Mouse (Mus musculus) CD4-positive, CD25-positive, alpha-beta regulatory T cell, adult 4 months (primary cell): Measurements from ENCODE around the gene Abcg5. TPM values are rescaled to one million over a fixed set of nuclear protein-coding genes. Genes with fewer than 3 reads are reported as not detected.

Source experiments
- ATAC-seq: one replicate; pipeline ENCODE4 v1.8.0; 2017
- polyA plus RNA-seq, 2 experiments: library from polyadenylated mRNA; unstranded; fragments of 100-300 nt; shearing (Covaris generic); gene quantifications; one replicate each; pipeline ENCODE4 v1.2.1; 2017

Gene Abcg5
- polyA plus RNA-seq, 2 experiments from 2014 or later: not detected

DNA sequence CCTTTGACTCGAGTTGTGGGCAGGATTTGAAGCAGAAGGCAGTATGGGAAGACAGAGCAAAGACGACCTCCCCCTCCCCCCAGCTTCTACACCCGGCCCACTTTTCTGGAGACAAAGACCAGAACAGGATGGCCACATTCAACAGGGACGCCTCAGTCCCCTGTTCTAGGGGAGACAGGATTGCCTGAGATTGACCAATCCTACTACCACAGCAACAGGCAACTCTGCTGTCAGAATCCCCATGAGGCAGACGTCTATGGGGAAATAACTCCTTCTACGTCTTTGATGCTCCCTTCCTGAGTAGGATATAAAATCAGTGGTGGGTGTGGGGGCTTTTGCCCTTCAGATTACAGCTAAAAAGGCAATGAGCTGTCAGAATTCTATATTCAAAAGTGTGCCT is 1.5 kb upstream of the Abcg5 start:
- ATAC-seq: no peak

DNA sequence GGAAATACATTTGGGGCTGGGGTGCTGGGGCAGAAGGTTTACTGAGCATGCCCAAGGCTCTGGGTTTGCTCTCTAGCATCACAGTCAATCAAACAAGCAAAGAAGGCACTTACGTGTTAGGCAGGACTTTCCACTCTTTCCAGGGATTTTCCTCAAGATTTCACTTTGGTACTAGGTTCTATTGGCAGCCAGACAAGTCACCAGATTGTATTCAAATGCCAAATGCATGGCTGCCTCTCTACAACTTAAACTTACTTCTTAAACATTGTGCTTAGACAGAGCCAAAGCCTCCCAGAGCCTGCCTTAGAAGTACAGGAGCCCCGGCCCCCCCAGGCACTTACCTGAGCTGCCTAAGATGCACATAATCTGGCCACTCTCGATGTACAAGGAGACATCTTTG is 1.1 kb downstream of the Abcg5 start:
- ATAC-seq: no peak

DNA sequence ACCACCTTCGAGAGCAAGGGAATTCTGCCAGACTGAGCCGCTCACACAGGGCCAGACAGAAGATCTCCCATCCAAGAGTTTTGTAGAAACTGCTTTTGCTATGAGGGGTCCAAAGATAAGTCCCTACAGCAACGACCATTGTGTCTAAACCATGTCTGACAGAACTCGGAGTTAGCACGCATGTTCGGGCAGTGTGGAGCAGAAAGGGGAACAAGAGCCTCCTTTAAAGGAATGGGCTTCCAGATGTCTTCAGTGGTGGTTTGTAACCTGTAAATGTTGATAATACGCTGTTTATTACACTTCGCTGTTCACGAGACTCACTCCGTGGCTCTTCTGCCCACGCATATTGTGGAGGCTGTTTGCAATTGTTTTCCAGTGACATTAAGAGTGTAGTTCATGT is 5.2 kb downstream of the Abcg5 start:
- ATAC-seq: no peak

DNA sequence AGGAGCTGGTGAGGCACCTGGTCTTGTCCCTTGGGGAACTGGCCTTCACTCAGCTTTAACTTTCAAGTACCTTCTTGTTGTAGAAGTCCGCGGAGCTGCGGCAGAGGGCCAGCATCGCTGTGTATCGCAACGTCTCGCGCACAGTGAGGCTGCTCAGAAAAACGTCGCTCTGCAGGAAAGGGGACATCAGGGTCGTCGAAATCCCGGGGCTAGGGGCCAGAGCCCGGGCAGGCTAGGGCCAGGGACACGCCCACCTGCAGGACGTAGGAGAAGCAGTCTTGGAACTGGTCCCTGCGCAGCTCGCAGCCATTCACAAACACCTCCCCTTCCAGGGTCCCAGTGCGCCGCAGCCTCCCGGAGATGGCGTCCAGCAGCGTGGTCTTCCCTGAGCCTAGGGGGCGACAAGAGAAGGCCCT is 6.9 kb downstream of the Abcg5 start, which contains the start of gene Abcg8:
TSS of gene Abcg8 (plus strand) at position 352 of the 416 bp plus-strand sequence.
- ATAC-seq: no peak

DNA sequence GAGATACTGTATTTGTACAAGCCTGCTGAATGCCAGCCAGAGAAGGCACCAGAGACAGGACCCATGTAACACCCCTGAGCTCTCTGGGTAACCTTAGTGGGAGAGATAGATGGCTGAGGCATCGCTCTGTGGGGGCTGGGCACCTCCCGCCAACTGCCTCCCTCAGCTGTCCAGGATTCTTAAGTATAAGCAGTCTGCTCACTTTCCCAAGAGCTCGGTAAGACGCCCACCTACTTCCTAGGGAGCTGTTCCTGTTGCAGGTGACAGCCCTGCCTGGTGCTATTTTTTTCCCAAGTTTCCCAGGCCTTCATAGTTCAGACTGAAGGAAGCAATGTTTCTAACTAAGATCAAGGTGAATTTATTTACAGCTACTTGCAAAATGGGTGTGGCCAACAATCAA is 7.6 kb downstream of the Abcg5 start:
- no peak for ATAC-seq

DNA sequence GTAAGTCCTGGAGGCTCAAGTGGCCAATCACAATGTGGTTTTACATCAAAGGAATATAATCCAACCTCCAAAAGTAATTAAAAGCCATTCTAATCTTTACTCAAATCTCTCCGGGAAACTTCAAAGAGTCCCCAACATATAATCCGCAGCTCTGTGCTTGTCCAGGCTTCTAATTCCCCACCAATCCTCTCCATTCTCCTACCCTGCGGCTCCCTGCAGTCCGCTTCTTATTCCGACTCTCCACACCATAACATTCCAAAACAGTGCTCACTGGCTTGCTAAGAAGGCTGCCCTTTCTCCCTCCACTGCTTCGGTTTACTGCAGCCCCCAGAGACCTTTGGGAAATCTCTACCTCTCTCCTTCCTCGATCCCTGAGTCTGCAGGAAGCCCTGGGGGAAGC is 8.8 kb downstream of the Abcg5 start:
- no peak for ATAC-seq

DNA sequence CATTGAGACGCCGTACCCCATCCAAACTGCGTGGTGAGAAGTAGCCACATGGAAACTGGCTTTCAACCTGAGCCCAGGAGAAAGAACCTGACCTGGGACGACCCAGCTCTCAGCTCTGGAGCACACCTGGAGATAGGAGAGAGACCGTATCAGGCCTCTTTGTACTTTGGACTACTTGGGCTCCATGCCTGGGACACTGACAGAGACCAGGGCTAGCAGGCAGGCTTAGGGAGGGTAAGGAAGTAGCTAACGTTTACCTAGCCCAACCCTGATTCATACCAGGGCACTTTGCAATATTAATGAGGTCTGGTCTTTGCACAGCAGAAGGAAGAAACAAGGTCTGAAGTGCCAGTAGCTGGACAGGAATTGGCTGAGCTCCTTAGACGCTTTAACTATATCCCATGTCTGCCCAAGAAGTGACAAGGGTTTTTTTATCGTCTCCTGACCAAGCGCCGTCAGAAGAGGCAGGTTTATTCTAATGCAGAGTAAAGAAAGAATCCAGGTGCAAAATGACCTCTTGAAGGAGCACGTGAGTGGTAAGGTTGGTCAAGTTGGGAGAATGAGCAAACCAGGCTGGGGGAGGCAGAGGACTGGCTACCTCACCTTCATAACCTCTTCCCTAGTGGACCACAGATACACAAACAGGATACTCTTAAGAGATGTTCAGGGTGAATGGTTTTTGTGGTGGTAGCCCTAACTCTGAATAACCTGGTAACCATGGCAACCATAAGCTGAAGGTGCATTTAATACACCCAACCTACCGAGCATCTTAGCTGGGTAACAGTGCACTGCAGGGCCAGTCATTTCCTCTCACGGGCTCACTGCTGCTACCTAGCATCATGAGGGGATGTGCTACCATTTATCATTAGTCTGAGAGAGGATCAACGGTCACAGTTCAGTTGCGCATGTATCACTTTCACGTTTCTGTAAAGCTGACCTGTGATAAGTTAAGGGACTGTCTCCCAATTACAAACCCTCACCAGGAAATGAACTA is 10.1 kb downstream of the Abcg5 start:
- no peak for ATAC-seq

DNA sequence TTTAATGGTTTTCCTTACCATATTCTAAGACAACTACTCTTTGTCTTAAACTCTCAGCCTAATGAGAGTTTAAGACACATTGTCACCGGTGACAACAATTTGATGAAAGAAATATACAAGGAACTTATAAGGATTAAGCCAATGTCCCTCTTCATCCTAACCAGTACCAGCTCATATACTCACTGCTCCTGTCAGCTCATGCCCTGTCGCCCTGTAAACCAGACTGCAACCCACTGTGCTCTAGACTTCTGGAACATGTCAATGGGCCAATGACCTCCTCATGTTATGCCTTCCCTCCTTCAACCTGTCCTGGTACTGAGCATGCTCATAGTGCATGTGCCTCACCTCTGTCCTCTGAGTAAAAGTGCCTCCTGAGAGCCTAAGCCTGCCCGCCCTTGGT is 15.0 kb downstream of the Abcg5 start:
- no peak for ATAC-seq

DNA sequence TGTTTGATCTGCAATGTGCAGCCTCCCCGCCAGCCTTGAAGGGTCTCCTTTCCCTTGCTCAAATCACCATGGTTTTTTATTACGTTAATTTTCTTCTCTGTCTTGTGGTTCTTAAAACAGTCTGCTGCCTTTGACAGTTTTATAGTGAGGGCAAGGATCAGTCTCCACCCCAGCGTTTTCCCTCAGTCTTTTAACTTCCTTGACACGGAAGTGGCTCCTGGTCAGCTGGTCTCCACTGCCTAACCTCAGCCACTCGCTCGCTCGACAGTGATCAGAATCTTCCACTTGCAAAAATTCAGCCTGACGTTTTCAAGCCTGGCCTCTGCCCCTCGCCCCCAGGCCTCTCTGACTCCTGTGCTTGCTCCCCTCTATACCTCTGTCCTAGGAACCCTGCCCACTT is 17.1 kb downstream of the Abcg5 start:
- no peak for ATAC-seq

DNA sequence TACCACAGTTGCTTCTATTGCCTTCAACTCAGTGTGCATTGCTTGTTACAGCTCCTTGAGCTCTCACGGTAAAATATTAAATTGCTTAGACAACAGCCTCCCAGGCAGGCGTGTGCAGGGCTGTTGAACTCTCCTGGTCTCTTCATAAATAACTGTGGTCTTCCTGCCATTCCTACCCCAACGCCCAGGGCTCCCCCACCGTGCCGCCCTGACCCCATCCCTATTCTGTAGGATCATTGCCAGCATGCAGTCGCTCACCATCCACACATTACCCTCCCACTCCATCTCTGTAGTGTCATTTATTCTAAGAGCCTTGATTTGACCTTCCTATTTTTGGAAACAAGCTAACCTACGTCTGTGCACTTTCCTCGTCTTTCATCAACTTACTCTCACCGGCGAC is 17.8 kb downstream of the Abcg5 start:
- no peak for ATAC-seq

DNA sequence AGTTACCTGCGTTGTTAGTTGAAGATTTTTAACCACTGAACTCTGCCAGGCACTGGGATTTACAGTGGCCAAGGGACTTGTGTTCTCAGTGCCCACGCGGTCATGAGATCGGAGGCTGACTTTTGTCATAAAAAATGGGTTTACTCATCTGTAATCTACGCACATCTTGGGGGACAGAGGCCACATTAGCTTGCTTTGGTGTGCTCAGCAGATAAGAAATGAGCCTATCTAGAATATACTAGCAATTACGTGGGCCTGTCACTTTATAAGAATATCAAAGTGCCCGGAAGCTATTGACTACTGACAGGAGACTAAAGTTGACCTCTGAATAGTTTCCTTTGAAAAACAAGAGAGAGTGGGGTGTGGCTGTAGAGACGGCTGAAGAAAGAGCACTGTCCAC is 23.9 kb downstream of the Abcg5 start:
- no peak for ATAC-seq

DNA sequence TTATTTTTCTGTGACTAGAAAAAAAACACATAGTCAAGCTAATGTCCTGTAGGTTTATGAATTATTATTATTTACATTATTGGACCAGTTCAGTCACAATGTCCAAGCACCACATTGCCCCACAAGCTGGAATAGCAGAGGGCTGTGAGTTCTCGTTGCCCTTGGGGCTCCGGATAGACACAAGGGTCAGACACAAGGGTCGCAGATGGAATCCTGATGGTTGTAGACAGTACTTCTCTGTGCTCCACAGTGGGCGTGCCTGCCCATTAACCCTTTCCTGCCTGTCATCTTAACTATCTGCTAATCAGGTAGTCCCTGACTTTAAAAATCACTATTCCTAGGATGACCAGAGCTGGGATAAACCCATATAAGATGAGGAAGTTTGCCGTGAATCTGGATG is 24.6 kb downstream of the Abcg5 start:
- ATAC-seq: no peak

DNA sequence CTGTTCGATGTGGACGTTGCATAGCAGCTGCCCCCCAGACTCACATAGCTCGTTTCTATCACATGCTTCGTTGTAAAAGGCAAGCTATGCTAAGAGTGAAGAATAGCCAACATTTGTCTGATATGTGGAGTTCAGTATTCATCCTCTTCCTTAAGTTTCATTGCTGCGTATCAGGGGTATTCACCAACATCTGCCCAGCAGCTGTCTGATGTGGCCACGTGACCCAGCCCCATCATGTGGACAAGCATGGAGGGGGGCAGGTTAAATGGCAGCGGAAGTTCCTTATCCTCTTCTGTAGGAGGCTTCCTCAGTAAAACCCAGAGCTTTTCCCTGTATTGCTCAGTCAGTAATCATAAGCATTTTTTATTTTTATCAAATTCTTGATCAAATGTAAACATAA is 25.0 kb downstream of the Abcg5 start:
- no peak for ATAC-seq

DNA sequence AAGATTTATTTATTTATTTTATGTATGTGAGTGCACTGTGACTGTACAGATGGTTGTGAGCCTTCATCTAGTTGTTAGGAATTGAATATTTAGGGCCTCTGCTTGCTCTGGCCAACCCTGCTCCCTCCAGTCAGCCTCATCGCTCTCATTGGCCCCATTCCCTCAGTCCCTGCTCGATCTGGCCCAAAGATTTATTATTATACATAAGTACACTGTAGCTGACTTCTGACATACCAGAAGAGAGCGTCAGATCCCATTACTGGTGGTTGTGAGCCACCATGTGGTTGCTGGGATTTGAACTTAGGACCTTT is 25.4 kb downstream of the Abcg5 start:
- ATAC-seq: no peak

DNA sequence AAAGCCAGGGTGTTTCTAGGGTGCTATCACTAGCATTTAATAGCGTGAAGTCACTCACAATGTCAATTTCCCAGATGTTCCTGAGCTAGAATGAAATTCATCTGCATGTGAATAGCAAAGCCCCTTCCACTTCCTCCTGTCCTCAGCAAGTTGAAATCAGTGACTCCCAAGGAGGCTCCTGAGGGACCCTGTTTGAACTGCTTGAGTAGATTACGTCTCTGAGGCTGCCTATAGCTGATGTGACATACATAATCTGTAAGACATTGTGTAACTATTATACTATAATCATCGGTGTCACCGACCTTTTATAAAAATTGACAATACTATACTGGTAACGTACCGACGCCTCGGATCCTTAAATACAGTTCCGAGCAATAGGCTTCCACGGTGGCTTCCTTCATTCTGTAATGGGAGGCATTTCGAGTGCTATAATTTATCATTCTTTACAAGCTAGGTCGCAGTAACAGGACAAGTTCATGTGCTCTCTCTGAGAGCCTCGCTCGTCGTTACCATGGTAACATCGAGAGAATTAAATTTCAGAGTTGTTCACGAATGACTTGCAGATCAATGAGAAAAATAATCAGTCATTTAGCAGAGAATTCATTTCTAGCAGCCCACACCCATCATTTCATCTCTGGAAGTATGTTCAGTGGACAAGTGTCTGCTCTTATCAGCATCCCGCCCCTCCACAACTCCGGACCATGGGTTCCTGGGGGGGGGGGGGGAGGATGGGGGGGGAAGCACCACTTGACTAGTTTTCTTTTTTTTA is 26.0 kb downstream of the Abcg5 start:
- no peak for ATAC-seq

DNA sequence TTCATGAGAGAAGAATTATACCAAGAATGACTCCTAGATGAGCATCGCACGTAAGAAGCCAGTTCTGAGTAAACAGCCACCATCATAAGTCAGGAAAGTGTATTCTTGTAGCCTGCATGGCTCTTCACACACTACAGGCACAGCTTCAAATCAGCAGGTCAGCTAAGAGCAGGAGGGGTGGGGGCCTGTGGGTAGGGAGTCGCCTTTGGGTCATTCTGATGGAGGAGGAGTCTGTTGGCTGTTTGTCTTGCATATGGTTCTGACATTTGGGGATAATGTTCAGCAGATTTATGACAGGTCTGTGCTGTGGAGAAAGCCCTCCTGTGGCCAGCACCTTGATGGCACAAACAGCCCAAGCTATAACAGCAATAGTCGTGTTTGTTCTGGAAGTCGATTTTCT is 26.6 kb downstream of the Abcg5 start:
- ATAC-seq: no peak

DNA sequence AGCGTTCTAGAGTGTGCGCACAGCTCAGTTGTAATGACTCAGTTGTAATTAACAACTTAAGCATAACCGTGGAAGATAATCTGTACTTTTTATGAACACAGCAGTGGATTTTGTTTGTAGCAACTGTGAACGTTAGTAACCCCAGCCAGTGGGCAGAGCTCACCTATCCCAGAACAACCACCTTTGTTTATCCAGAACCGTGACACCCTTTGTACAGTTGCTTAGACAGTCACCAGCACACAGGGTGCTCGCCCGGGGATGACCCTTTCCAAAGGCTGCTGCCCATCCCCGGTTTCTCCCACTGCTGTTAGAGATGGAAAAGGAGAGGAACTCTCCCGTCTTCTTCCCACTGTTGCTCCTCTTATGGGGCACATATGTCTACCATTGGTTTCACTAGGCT is 29.3 kb downstream of the Abcg5 start:
- no peak for ATAC-seq

DNA sequence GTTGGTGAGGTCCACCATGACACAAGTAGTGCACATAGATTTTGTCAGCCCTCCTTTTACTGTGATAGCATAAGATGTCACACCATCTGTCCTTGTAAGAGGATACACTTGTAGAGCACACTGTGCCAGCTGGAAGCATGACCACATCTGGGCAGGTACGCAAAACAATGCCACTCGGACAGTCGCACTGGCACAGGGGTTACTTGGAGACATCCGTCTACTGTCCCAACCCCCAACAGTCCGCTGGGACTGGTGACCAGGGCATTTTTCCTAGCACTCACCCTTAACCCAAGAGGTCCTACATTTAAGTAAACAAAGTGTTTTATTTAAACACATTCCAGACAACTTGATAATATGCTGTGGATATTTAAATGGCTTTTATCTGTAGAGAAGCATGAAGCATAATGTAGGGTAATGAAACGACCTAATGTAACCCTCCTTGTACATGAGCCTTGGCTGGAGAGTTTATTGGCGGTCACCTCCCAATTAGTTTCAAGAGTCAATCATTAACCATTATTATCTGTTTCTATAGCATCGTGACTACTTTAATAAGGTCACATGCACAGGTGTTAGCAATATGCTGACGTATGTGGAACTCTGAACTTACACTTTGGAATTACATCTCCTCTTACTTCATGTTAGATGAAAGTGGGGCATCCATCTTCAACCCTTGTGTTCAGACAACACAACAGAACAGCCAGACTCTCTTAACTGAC is 32.4 kb downstream of the Abcg5 start:
- ATAC-seq: no peak

DNA sequence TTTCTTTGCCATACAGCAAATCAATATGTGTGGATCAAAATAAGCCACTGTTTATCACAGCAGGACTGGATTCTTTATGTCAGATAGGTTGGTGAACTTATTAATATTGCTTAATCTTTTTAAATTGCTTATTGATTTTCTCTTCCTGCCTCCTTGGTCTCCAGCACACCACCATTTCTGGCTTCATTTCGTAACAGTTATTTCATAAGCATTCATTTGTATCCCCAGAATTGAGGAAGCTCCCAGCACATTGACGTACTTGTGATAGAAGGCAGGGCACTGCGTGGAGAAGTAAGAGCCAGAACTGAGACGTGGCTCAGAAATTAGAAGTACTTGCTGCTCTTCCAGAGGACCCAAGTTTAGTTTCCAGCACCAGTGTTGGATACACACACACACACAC is 35.2 kb downstream of the Abcg5 start:
- no peak for ATAC-seq

DNA sequence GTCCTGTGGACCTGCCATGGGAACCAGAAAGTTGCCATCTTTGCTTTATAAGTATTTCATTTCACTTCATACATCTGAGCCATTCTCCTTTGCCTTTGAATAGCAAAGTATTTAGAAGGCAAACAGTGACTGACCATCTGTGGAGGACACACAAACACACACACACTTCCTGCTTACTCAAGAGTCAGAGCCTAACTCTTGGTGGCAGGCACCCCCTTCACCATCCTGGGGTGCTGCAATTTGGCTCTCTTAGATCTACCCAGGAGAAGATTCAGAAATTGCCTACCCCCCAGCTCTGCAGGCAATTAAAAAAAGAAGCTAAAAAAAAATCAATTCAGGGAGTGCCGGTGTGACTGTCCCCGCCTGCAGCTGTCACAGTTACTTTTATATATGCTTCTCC is 36.3 kb downstream of the Abcg5 start:
- ATAC-seq: no peak

DNA sequence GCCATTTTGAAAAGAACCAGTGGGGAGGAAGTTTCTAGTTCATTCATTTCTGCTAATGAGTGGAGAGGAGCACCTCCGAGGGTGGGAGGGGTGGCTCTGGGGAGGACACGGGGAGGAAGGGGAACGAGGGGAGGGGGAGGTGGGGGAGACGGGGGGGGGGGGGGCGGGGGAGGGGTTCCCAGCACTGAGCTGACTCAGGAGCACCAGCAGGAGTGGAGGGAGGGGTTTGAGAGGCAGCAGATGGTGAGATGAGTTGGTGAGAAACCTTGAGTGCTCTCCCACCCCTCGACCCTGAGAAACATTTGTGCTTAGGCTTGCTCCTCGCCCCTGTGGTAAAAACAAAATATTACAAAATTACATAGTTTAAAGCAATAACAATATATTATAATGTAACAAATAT is 36.9 kb downstream of the Abcg5 start:
- ATAC-seq: no peak

DNA sequence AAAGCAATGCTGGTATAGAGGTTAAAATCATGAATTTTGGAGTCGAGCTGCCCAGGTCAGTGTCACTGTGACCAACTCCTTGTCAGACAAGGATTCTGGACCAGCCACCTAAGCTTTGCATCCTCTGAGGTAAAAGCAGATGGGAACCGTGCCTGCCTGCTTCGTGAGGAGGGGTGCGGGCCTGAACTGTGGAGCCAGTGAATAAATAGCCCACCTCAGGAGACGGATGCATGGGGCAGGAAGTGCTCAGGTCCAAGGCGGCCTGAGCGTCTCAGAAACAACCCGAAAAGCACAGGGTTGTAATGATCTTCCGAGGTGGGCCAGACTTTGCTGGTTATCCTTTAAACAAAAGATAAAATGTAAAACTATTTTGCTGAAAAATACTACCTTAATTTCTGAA is 37.7 kb downstream of the Abcg5 start:
- no peak for ATAC-seq

DNA sequence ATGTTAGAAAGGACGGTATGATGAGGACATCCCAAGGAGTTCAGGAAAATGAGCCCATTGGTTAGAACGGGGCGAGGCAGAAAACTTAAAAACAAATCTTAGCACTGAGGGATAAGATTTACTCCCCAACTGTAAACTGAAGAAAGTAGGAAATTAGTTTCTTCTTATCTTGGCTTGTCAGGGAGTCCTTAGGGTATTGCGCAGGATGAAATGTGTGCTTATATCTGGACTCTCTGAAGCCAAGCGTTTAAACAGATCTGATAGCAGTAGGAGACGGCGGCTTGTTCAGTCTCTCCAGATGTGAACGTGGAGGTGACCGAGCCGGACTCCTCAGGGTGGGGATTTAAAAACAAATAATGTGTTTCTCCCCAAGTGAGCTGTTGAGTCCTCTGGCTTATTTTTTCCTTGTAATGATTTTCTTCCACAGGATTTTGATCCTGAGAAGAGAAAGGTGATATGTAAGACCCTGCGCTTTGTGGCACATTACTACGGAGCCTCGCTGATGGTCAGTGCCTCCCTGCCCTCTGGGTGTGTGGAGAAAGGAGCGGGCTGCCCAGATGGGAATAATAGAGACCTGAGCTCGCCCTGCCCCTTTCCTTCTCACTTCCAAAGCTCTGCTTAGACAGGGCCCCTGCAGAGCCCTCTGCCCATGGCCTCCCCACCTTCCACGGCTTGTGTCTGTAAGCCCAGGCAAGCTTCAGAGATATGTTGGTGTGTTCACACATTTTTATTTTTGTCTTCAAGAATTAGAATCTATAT is 38.3 kb downstream of the Abcg5 start:
- no peak for ATAC-seq
